Mouse (Mus musculus): Measurements from ENCODE around the gene Gan. TPM values are rescaled to one million over a fixed set of nuclear protein-coding genes. Genes with fewer than 3 reads are reported as not detected.
A peak's percentile ranks its signal among the peaks of the same experiment; 100 is the strongest.

Gene Gan
- polyA plus RNA-seq, 1 experiment = 8.1 TPM

DNA sequence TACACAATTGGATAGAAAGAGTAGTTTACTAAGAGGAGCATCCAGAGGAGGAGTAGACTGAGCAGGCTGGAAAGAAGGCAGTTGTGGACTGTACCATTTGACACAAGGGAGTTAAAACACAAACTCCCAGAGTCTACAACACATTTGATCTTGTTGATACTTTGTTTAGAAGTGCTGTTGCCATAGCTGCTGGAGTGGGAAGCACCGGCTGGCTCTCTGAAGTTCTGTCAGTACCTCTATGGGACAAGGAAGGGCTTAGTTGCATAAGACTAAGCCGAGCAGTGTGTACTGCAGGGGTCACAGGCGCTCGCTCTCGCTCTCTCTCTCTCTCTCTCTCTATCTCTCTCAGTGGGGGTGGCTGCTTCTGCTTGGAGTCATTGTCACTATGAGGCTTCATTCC, 16.6 kb downstream of the Gan start:
- WGBS = 87% methylated on average over 5 of the region's 5 CpGs
- TF ChIP-seq POLR2A (IDR thresholded peaks at IDR 0.05; ENCODE audit: borderline replicate concordance, insufficient read depth, low read length) = no peak
- no peak for TF ChIP-seq CTCF (IDR thresholded peaks at IDR 0.05; ENCODE audit: borderline replicate concordance, insufficient read depth, low read depth, low read length)

DNA sequence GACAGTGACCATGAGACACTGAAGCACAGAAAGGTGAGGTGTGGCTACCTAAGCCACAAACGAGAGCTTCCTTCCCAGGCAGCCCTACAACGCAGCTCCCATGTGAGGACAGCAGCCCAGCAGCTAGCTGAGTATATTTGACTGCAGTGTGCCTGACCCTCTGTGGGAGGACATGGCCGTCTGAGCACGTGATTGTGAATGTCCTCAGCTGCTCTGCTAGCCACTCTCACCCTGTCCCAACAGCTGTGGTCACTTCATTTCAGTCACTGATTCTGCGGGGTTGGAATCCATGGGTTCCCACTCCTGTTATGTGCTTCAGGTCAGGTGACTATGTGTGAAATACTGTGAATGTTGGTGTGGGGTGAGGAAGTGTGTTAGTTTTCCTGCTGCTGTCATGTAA, 18.4 kb downstream of the Gan start:
- TF ChIP-seq POLR2A (IDR thresholded peaks at IDR 0.05; ENCODE audit: borderline replicate concordance, insufficient read depth, low read length) (no peak), CTCF (IDR thresholded peaks at IDR 0.05; ENCODE audit: borderline replicate concordance, insufficient read depth, low read depth, low read length) (no peak)
- no peaks in the 10 kb centered on the region for H3K27me3 ChIP-seq (ENCODE audit: control insufficient read depth, insufficient read depth, low read length)
- no peak for DNase-seq
- no peak overlapping the region for H3K4me3 ChIP-seq (replicated peaks; ENCODE audit: insufficient read depth, low read depth, low read length)
- 70% methylated on average over 5 of the region's 5 CpGs for WGBS
- H3K4me1 ChIP-seq (ENCODE audit: control insufficient read depth, insufficient read depth, low read length) = peaks cover 8% of the 10 kb centered on the region
- H3K27ac ChIP-seq (ENCODE audit: insufficient read depth, low read length) = no peak overlapping the region

More for the DNA sequence above, 16.6 kb downstream of the Gan start:
- peaks cover 8% of the 10 kb centered on the region for H3K4me1 ChIP-seq (ENCODE audit: control insufficient read depth, insufficient read depth, low read length)
- H3K27ac ChIP-seq (ENCODE audit: insufficient read depth, low read length) = no peak overlapping the region
- no peaks in the 10 kb centered on the region for H3K27me3 ChIP-seq (ENCODE audit: control insufficient read depth, insufficient read depth, low read length)
- no peak overlapping the region for H3K4me3 ChIP-seq (replicated peaks; ENCODE audit: insufficient read depth, low read depth, low read length)
- no peak for DNase-seq

DNA sequence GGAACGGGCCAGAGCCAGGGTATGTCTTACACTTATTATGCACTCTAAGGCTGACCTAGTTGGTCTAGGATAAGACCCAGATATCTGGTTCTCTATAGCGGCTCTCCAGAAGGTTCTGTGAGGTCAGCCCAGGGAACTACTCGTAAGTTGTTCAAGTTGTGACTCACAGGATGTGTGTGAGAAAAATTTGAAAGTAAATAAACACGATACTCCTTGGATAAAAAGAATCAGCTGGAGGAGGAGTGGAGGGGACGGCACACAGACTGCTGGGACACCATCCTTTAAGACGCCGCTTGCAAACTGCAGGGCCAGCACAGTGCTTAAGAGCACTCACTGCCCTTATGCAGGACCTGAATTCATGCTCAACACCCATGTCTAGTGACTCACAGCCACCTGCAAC, 19.3 kb downstream of the Gan start:
- H3K4me1 ChIP-seq (ENCODE audit: control insufficient read depth, insufficient read depth, low read length) = peaks cover 8% of the 10 kb centered on the region
- H3K27me3 ChIP-seq (ENCODE audit: control insufficient read depth, insufficient read depth, low read length) = no peaks in the 10 kb centered on the region
- DNase-seq = no peak
- WGBS = 91% methylated on average over 7 of the region's 7 CpGs
- TF ChIP-seq POLR2A (IDR thresholded peaks at IDR 0.05; ENCODE audit: borderline replicate concordance, insufficient read depth, low read length) (no peak), CTCF (IDR thresholded peaks at IDR 0.05; ENCODE audit: borderline replicate concordance, insufficient read depth, low read depth, low read length) (no peak)
- H3K27ac ChIP-seq (ENCODE audit: insufficient read depth, low read length) = no peak overlapping the region
- no peak overlapping the region for H3K4me3 ChIP-seq (replicated peaks; ENCODE audit: insufficient read depth, low read depth, low read length)

DNA sequence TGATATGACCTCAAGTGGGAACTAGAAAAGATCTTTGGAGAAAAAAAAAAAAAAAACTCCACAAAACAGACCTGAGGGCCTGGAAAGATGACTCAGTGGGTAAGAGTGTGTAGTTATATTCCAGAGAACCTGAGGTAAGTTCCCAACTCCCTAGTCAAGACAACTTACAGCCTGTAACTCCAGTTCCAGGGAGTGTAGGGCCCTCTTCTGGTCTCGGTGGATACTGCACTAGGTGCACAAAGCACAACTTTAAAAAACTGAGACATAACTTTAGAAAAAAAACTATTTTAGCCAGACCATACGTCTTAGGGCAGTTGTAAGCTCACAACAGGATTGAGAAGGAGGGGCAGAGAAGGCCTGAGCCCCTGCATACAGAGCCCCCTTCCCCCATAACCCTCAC, 20.1 kb downstream of the Gan start:
- Histone ChIP-seq H3K27me3 (ENCODE audit: control insufficient read depth, insufficient read depth, low read length) (no peaks in the 10 kb centered on the region), H3K27ac (ENCODE audit: insufficient read depth, low read length) (no peak overlapping the region), H3K4me1 (ENCODE audit: control insufficient read depth, insufficient read depth, low read length) (peaks cover 6% of the 10 kb centered on the region), H3K4me3 (replicated peaks; ENCODE audit: insufficient read depth, low read depth, low read length) (no peak overlapping the region)
- WGBS = 88% methylated on average over 2 of the region's 2 CpGs
- DNase-seq = no peak
- TF ChIP-seq CTCF (IDR thresholded peaks at IDR 0.05; ENCODE audit: borderline replicate concordance, insufficient read depth, low read depth, low read length) = no peak
- TF ChIP-seq POLR2A (IDR thresholded peaks at IDR 0.05; ENCODE audit: borderline replicate concordance, insufficient read depth, low read length) = no peak

DNA sequence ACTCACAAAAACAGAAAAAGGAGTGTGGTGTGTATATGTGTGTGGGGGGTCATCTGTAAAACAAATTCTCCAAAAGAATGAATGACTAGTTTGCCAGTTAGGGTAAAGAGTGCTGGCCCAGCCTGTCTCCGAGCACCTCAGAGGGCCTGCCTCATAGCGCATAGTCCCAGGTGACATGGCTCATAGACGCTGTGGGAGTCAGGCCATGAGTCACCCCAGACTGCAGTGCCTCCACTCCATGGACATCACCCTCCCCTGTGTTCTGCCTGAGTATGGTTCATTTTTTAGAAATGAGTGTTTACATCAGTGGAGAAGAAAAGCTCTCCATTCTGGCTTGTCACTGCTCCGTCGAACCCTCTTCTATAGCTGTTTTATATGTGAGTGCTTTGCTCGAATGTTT, 20.7 kb downstream of the Gan start:
- no peak for DNase-seq
- no peak overlapping the region for H3K27ac ChIP-seq (ENCODE audit: insufficient read depth, low read length)
- WGBS = 83% methylated on average over 6 of the region's 6 CpGs
- H3K4me3 ChIP-seq (replicated peaks; ENCODE audit: insufficient read depth, low read depth, low read length) = no peak overlapping the region
- H3K4me1 ChIP-seq (ENCODE audit: control insufficient read depth, insufficient read depth, low read length) = peaks cover 3% of the 10 kb centered on the region; the same call in 1 of the 2 replicates
- no peaks in the 10 kb centered on the region for H3K27me3 ChIP-seq (ENCODE audit: control insufficient read depth, insufficient read depth, low read length)
- TF ChIP-seq CTCF (IDR thresholded peaks at IDR 0.05; ENCODE audit: borderline replicate concordance, insufficient read depth, low read depth, low read length) = no peak
- TF ChIP-seq POLR2A (IDR thresholded peaks at IDR 0.05; ENCODE audit: borderline replicate concordance, insufficient read depth, low read length) = no peak

DNA sequence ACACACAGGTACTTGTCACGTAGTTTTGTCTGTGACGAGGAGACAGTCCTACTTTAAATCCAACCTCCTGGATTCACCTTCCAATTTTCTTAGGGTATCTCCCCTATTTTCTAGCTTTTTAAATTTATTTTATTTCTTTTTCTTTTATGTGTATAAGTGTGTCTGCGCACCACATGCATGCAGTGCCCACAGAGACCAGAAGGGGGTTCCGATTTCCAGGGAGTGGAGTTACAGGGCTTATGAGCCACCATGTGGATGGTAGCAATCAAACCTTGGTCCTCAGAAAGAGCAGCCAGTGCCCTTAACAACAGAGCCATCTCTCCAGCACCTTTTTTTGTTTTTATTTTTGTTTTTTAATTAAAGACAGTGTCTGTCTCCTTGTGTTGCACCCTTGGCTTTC, 24.8 kb downstream of the Gan start:
- Histone ChIP-seq H3K27ac (ENCODE audit: insufficient read depth, low read length) (no peak overlapping the region), H3K4me1 (ENCODE audit: control insufficient read depth, insufficient read depth, low read length) (no peaks in the 10 kb centered on the region), H3K4me3 (replicated peaks; ENCODE audit: insufficient read depth, low read depth, low read length) (no peak overlapping the region), H3K27me3 (ENCODE audit: control insufficient read depth, insufficient read depth, low read length) (no peaks in the 10 kb centered on the region)
- 96% methylated on average over 4 of the region's 4 CpGs for WGBS
- no peak for DNase-seq
- TF ChIP-seq POLR2A (IDR thresholded peaks at IDR 0.05; ENCODE audit: borderline replicate concordance, insufficient read depth, low read length) = no peak
- TF ChIP-seq CTCF (IDR thresholded peaks at IDR 0.05; ENCODE audit: borderline replicate concordance, insufficient read depth, low read depth, low read length) = no peak

DNA sequence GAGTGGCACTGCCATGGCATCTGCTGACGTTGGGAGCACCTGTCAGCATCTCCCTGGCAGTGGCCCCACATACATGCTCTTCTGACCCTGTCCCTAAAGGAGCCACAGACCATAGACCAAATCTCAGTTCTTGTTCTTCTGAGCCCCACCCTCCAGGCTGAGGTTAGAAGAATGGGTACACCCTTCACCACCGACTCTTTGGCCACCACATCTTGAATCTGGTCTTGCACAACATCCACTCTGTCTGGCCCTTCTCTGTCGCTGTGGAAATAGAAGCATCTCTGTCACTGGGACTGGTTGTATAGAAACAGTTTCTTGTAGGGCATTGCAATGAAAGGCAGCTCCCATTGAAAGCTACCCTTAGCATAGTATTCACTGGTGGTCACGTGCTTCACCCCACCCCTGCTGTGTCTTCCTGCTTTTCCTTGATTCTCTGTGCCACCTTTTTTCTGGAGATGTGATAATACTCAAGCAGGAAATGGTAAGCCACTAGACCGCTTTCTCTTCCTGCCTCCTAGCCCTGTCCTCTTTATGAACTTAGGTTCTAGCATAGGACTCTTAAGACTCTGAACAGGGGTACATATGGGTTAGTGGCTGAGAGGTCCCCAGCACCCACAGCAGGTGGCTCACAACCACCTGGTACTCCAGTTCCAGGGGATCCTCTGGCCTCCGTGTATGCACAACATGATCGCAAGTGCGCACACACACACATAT, 25.9 kb downstream of the Gan start:
- Histone ChIP-seq H3K27ac (ENCODE audit: insufficient read depth, low read length) (no peak overlapping the region), H3K4me1 (ENCODE audit: control insufficient read depth, insufficient read depth, low read length) (no peaks in the 10 kb centered on the region), H3K4me3 (replicated peaks; ENCODE audit: insufficient read depth, low read depth, low read length) (no peak overlapping the region), H3K27me3 (ENCODE audit: control insufficient read depth, insufficient read depth, low read length) (no peaks in the 10 kb centered on the region)
- DNase-seq = no peak
- TF ChIP-seq CTCF (IDR thresholded peaks at IDR 0.05; ENCODE audit: borderline replicate concordance, insufficient read depth, low read depth, low read length) (no peak), POLR2A (IDR thresholded peaks at IDR 0.05; ENCODE audit: borderline replicate concordance, insufficient read depth, low read length) (no peak)
- WGBS = 89% methylated on average over 8 of the region's 8 CpGs

DNA sequence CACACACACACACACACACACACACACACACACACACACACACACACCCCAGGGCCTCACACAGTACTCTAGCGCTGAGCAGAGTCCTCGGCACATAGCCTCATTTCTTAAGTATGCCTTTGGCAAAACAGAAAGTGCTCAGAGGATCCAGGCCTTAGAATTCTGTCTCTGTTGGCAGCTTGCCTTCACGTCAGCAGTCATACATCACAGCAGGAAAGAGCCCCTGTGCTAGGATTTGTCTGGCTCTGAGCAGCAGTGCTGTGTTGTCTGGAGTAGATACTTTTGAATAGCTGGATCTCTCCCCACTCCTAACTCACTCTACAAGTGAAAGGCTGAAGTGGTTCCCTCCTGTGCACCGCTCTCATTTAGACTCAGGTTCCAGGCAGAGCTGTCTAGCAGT, 36.4 kb downstream of the Gan start:
- no peaks in the 10 kb centered on the region for H3K27me3 ChIP-seq (ENCODE audit: control insufficient read depth, insufficient read depth, low read length)
- peak in 1 of 2 experiments; percentile 16 for DNase-seq
- no peak overlapping the region for H3K4me3 ChIP-seq (replicated peaks; ENCODE audit: insufficient read depth, low read depth, low read length)
- no peak for TF ChIP-seq CTCF (IDR thresholded peaks at IDR 0.05; ENCODE audit: borderline replicate concordance, insufficient read depth, low read depth, low read length)
- no peak for TF ChIP-seq POLR2A (IDR thresholded peaks at IDR 0.05; ENCODE audit: borderline replicate concordance, insufficient read depth, low read length)
- no peaks in the 10 kb centered on the region for H3K4me1 ChIP-seq (ENCODE audit: control insufficient read depth, insufficient read depth, low read length)
- no peak overlapping the region for H3K27ac ChIP-seq (ENCODE audit: insufficient read depth, low read length)
- 30% methylated on average over 4 of the region's 4 CpGs for WGBS
